Mouse (Mus musculus): ENCODE measurements at regions not wholly inside any gene's neighbourhood (a gene's known extent, or its start where the extent isn't known, plus 50 kb on each side); places are given as distances from the start of the nearest gene placed in this dataset.
A peak's percentile ranks its signal among the peaks of the same experiment; 100 is the strongest.

DNA sequence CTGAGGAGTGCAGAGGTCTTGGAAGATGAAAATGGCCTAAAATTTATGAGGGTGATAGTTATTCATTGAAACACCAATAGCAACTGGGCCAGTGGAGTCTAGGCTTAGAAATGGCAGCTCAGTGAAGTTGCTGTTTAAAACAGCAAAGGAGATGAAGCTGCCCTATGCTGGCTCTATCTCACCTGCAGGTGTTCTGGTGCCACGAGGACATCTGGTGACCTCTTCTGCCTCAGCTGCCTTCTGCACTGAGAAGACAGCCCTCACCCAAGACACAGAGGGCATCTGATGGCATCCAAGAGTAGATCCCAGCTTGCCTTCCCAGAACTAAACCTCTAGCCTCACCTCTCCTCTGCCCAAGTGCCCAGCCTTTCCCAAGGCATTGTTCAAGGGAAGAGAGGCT lies 187.5 kb upstream of the Sdk2 start:
- DNase-seq, result no peak

DNA sequence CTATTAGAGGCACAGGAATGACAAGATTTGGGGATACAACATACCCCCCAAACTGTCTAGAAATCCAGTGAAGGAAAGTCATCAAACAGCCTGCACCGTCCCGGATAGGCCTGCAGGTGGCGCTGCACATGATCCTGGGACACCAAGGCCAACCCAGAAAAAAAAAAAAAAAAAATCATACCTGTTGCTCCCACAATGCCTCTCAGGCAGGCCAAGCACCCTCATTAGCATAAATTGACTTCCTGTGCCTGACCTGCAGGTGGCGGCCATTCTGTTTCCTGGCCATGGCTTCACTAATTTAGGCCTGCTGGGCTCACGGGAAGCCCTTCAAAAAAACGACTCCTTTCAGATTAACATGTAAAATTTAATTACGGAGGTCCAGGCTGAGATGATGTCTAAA lies 184.8 kb upstream of the Sdk2 start:
- DNase-seq, result peak; percentile 12 to 37

DNA sequence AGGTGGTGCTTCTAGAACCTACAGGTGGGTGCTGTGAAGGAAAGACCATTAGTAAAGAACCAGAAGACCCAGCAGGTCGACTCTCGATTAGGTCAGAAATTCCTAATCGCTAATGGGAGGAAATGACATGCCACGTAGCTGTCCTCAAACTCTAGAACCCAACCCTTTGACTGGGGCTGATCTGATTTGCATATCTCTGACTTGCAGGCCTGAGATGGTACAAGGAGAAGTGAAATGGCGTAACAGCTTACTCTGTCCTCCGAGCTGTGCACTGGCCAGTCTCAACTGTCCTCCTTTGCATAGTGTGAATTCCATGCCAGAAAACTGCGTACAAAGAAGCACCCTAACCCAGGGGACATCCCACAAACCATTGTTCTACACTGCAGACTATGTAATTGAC lies 182.4 kb upstream of the Sdk2 start:
- no peak for DNase-seq

DNA sequence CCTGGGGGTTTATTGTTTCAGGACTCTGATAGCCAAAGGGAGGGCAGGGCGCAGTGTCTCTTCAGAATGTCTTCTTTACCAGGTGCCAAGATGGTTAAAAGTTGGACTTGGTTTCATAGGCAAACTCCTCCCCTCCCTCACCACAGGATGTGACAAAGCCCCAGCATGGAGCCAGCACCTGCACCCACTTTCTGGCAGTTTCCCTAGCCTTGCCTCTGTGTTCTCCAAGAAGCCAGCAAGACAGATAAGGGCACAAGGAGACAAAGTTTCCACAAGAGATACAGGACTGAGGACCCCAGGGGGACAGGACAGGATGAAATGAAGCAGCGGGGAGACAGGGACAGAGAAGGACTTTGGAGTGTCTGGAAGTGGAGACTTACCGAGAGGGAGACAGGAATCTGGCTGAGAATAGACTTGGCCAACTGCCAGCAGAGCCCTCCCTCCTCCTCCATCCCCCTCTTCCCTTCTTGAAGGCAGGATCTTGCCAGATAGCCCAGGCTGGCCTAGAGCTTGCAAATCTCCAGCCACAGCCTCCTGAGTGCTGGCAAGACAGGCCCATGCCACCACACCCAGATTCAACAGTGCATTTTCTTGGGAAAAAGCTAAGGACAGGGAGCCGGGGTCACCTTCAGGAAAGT lies 181.5 kb upstream of the Sdk2 start:
- DNase-seq, result no peak

DNA sequence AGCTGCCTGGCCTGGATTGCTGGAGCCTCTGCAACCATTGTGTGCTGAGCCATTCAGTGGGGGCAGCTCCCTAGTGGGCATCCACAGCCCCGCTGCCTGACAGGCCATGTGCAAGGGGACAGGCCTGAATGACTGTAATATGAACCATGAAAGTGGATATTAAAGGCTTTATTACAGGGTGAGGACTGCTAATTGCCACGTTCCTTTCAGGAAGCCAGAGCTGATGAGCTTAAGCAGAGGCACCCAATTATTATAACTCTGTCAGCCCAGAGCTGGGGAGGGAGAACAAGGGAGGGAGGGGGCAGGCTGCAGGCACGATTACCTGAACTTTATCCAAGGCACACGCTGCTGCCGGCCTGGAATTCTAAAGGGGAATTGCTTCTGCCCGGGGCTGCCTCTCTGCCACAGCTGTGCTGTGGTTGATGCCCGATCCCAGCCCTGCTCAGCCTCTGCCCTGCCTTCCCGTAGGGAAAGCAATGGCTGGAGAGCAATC lies 172.5 kb upstream of the Sdk2 start:
- no peak for DNase-seq

DNA sequence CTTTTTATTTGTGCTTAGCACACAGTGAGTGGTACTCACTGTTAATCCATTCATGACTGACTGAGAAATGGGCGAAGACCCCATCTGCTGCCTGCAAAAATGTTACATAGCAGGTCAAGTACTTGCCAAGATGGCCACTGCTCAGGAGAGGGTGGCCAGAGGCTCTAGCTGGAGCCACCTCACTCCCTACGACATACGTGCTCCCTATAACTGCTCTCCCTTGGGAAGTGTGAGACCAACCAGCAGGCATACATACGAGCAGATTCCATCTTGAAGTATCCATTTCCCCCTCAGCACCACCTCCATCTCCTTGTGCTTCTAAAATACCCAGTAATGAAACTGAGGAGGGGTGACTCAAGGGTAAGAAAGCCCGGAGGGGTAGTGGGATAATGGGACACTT lies 172.0 kb upstream of the Sdk2 start:
- DNase-seq, result no peak

DNA sequence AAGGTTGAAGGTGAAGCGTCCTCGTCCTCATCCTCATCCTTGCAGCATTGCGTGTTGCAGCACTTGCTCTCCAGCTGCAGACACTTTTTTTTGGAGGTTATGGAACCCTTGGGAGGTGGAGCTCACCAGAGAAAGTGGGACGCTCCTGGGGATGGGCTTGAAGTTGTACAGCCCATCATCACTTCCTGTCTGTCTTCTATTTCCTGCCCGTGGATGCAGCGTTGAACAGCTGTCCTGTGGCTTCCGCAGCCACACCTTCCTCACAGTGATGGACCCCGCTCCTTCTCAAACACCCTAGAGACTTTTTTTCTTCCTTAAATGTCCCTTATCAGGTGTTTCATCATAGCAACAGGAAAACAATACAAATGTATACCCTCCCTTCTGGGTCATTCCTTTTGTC lies 171.5 kb upstream of the Sdk2 start:
- DNase-seq, result no peak

DNA sequence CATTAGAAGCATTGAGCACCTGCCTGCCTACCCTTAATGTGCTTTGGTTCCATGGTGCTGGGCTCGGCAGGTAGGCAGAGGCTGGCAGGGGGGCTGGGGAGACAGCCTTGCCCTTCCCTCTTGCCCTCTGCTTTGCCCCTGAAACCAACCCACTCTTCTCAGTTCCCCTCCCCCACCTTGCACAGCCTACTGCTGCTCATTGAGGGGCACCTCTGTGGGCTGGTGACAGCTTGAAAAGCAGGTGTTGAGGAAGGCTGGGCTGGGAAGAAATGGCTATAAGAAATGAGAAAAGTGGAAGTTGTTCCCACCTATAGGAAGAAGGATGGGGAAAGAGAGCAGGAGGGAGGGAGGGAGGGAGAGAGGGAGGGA lies 167.7 kb upstream of the Sdk2 start:
- DNase-seq, result no peak

DNA sequence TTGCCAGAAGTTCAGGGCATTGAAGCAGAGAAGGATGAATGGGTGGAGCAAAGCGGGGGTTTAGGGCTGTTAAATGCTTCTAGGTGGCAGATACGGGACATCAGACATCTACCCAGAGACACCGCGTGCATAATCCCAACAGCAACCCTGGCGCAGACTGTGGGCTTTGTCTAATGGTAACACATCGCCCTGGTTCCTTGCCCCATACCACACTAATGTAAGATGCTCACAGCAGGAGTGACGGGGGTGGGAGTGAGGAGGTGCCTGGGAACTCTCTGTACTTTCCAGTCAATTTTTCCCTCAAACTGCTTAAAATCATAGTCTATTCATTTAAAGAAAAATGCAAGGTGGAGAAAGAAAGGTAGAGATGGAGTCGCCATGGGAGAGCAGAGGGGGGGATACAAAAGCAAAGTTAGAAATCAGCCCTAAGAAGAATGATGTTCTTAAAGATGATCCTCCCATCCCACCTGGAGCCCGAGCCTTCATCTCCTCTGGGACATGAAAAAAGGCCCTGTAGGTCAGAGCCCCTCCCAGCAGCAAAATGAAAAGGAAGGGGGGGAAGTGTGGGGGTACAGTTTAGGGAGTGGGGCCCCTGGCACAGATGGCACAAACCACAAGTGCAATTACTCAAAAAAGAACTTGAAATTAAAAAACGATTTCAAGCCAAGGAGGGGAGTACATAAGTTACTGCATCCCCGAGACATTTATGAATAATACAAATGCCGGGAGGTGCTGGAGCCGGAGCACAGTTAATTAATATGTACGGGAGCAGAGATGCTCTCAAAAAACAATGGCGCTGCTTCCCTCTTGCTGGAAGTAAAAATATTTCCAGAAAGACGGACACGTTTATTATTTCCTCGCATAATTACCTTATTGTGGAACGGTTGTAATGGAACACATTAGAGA lies 167.0 kb upstream of the Sdk2 start:
- DNase-seq, result no peak

DNA sequence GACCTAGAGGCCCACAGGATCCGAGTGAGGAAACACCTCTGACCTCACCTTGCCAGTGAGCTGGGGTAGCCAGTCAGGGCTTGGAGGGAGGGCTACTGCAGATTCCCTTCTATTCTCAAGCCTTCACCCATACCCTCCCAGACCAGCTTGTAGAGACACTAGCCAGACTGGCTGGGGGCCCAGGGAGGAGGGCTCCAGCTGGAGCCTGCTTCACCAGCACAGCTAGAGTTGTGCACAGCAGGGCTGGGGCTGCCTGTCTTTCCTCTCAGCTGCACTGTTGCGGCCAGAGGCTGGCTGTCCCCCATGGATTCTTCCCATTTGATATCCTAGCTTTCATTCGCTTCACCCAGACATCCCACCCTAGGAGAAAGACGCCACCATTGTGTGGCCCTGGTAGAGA lies 165.0 kb upstream of the Sdk2 start:
- no peak for DNase-seq

DNA sequence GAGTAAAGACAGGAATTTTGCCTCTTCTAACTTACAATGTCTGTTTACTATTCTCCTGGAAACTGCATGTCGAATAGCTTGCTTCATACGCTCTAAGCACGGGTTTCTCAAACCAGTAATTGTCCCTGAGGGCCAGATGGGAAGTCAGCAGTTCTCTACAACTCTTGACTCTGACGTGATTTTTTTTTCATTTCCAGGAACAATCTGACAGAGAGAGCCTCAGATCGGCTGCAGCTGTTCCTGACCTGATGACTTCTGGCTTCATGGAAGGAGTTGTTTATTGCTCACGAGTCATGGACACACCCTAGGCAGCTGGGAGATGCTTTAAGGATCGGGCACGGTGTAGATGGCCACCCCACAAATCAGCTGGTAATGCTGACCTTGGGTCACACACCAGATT lies 162.9 kb upstream of the Sdk2 start:
- no peak for DNase-seq

DNA sequence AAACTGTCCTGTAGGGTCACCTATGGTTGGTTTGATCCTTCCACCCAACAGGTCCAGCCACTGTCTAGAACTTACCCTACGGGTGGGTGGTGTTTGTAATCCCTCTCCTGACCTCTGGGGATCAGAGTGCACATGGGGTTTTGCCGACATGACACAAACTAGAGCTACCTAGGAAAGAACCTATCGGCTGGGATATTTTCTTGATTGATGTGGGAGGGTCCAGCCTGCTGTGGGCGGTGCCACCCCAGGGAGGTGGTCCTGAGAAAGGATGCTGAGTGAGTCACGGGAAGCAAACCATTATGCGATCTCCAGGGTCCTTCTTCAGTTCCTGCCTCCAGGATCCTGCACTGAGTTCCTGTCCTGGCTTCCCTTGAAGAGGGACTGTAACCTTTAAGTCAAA lies 162.3 kb upstream of the Sdk2 start:
- DNase-seq, result no peak

DNA sequence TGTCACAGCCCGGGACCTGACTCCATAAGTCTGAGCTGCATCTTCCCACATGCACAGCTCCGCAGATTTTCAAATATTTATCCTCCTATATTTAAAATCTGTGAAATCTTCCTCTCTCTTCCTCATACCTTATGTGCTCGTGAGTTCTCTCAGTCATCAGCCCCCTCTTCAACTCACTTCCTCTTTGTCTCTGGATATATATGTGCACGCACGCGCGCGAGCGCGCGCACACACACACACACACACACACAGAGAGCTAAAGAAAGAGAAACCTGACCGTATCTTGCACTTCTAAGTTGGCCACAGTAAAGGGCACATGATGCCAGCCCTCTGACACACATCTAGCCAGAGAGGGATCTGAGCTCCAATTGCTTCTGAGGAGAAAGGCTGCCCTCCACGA lies 159.7 kb upstream of the Sdk2 start:
- no peak for DNase-seq

DNA sequence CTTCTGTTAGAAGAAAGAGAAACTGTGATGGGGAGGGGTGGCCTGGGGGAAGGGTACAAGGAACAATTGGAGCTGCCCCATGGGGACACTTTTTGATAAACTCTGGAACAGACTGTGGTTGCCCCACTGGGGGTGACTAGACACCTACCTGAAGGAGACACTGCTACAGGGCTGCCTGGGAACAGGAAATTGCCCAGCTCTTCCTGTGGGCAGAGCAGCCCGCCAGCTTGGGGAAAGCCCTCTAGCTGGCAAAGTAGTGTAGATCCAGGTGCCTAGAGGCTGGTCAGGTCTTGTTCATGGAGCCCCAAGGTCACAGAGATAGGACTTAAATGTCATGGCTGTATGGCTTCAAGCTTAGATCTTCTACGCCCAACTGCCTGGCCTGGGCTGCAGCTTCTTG lies 157.9 kb upstream of the Sdk2 start:
- DNase-seq, result no peak

DNA sequence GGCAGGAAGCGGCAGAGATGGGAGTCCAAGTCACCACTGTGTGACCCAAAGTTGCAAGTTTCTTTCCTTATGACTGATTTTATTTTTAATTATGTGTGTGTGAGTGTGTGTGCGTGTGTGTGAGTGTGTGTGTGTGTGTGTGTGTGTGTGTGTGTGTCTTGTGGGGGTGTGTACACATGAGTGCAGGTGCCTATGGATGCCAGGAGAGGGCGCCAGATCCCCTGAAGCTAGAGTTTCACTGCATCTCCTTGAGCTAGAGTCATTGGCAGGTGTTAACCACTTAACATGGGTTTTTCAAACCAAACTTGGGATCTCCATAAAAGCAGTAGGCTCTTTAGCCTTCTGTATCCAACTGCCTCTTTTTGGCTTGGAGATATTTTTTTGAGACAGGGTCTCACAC lies 156.2 kb upstream of the Sdk2 start:
- no peak for DNase-seq

DNA sequence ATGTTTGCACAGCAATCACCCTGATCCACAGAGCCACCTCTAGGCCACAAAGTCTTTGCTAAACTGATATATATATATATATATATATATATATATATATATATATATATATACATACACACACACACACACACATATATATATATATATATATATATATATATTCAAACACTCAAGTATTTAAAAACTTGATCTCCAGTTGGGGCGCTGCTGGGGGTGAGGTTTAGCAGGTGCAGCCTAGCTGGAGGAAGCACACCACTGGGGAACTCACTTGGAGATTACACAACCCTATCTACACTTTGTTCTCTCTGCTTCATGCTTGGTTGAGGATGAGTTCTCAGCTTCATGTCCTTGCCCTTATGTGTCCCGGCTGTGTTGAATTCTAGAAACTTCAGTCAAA lies 153.6 kb upstream of the Sdk2 start:
- no peak for DNase-seq

DNA sequence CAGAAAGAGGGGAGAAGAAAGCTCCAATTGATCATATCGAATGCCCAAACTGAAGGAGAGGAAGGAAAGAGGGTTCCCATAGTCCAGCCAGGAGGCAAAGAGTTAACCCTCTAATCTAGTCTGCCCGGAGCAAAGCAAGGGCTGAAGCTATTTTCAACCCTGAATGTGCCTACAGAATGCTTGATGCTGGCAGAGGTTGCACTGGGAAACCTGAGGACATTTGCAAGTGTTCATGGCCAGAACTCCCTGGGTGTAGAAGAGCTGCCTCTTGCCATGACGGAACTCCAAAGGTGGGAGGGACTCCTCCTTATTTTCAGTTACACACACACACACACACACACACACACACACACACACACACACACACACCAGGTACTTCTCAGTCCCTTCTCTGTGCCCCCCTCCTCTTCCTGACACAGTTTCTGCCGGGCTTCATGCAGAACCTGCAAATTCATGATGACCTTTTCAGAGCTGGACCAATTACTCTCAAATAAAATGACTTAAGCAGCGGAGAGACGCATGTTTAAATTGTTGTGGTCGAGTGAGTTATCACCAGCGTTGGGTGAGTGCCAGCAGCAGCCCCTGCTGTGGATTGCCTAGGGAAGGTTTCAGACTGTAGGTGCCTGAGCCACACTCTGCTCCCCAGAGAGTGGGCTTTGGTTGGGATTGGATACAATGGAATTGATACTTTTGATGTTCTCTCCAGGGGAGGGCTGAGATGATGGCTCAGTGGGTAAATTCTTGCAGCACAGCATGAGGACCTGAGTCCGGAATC lies 152.1 kb upstream of the Sdk2 start:
- no peak for DNase-seq

DNA sequence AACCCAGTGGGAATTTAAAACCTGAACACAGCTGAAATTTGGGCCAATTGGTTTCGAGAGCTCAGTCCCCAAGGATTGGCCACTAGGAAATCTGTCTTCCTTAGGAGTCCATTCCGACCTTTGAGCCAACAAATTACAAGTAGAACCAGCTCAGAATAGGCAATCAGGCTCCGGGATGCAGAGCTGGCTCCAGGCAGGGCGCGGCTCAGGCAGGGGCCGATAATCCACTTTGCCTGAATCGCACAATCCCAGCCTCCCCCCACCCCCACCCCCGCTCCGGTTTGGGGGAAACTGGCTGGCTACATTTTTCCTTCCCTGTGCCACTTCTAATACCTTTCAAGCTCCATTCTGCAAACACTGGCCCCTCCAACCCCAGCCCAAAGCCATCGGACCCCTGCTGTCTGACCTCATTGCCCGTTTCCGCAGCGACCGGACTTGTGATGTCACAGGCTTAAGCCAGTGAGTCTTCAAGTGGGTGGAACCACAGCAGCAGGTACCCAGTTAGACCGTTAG lies 150.5 kb upstream of the Sdk2 start:
- DNase-seq, result no peak

DNA sequence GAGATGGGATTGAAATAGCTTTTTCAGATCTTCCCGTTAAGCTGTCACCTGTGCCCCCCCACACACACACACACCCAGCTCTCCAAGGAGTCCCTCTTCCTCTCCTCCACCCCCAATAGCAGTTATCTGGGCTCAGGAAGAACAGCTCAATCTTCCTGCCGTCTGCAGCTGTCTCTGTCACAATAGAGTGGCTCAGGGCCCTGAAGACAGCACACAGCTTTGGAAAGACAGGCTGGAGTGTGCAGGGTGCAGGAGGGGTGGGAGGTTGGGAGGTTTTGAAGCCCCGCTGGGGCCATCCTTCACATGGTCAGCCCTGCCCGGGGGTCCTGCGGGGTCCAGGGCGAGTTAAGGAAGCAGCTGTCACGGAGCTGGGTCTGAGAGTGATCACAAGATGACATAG lies 149.6 kb upstream of the Sdk2 start:
- no peak for DNase-seq

DNA sequence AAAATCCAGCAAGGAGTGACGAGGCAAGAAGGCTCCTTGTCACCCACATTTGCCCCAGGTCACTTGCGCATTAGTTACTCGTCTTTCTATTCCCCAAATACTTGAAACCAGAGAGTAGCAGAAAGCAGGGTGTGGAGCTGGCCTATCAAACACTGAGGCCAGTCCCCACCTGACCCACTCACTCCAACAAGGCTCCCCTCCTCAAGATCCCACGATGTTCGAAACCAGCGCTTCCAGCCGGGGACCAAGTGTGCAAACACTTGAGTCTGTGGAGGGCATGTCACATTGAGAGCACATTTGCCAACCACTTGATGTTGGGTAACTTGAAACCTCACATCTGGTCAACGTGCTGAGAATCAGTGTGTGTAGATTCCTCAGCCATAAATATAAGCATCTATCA lies 148.4 kb upstream of the Sdk2 start:
- no peak for DNase-seq

DNA sequence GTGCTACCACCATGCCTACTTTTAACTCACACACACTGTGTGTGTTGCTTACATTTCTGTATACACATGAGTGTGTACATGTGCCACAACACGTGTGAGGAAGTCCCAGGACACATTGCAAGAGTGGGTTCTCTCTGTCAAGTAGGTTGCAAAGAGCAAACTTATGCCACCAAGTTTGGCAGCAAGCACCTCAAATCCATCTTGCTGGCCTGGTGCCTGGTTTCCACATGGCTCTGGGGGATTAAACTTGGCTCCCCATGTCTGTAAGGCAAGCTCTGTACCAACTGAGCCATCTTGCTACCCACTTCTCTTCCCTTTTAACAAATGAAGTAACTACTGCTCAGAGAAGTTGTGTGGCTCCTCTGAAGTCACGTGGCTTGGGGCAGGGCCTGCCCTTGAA lies 145.3 kb upstream of the Sdk2 start:
- DNase-seq, result no peak

DNA sequence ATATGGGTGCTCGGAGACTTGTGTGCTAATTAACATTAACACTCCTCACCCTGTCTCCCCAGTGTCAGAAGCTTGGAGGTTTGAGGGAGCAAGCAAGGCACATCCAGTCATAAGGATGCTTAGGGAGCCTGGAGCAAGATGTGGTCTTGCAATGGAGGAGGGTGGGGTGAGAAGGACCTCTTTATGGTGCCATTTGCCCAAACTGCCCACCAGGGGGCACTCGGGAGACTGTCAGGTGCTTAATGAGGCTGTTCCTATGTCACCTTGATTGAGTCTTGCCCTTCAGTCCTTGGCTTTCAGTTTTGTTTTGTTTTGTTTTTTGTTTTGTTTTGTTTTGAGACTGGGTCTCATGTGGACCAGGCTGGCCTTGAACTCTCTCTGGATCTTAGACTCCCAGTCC lies 138.3 kb upstream of the Sdk2 start:
- DNase-seq, result peak; percentile 58 to 71

DNA sequence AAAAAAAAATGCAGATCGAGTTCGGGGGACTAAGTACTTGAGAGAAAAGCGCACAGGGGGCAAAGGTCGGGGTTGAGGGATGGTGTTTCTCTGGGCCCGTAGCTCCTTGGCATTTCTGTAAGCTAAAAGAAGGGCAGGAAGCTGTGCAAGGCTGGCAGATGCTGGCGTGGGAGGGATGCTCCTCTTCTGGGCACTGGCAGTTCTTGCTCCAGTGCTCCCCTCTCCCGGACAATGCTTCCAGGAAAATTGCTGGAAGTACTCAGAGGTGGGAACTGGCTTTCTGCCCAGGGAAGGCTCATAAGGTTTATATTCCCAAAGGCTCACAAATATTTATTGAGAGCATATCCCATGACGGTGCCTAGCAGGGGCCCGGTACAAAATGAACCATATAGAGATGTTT lies 136.6 kb upstream of the Sdk2 start:
- DNase-seq, result no peak

DNA sequence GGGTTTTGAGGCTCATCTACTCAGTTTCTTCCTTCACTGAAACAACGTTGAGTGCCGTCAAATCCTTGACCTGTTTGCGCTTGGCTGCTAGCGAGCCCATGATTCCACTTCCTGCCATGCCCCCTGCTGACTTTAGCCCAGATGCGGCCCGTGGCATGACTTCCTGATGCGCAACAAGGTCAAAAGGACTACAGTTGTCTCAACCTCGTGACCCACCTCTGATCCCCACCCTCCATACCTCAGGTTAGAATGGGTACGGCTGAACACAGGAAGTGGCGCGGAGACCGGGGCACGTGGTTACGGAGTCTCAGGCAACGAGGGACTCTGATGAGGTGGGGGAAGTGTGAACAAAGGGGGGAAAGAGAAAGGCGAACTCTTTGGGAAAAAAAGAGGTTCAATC lies 135.6 kb upstream of the Sdk2 start:
- no peak for DNase-seq

Measured in cerebellum, adult 18-20 months (tissue).